Mouse (Mus musculus): ENCODE data around the gene Tpcn1.

The Tpcn1 gene

GRCm38 (mm10) chr5:120610906-120611305, 22.4 kb upstream of the Tpcn1 start:
- in situ Hi-C loops (cut with MboI, MseI), result no loop called here

GRCm38 (mm10) chr5:120609246-120609775, 20.8 kb upstream of the Tpcn1 start:
- in situ Hi-C loops (cut with MboI, MseI), result no loop called here

- in situ Hi-C loops (cut with MboI, MseI), result no loop called here
Observed at GRCm38 (mm10) chr5:120607335-120607734, 18.9 kb upstream of the Tpcn1 start.

GRCm38 (mm10) chr5:120606590-120607200, 18.2 kb upstream of the Tpcn1 start:
- in situ Hi-C loops (cut with MboI, MseI), result no loop called here

- in situ Hi-C loops (cut with MboI, MseI), result no loop called here
Observed at GRCm38 (mm10) chr5:120605688-120606087, 17.2 kb upstream of the Tpcn1 start.

GRCm38 (mm10) chr5:120605241-120605661, 16.8 kb upstream of the Tpcn1 start:
- in situ Hi-C loops (cut with MboI, MseI), result no loop called here

GRCm38 (mm10) chr5:120604839-120605238, 16.4 kb upstream of the Tpcn1 start:
- in situ Hi-C loops (cut with MboI, MseI), result no loop called here

- in situ Hi-C loops (cut with MboI, MseI), result no loop called here
Observed at GRCm38 (mm10) chr5:120603515-120603914, 15.0 kb upstream of the Tpcn1 start.

GRCm38 (mm10) chr5:120602210-120602609, 13.7 kb upstream of the Tpcn1 start:
- in situ Hi-C loops (cut with MboI, MseI), result no loop called here

- in situ Hi-C loops (cut with MboI, MseI), result no loop called here
Observed at GRCm38 (mm10) chr5:120600946-120601668, 12.6 kb upstream of the Tpcn1 start.

GRCm38 (mm10) chr5:120599625-120600024, 11.2 kb upstream of the Tpcn1 start:
- in situ Hi-C loops (cut with MboI, MseI), result loop anchor here (5.0 kb wide), 1 partner anchor 82 kb away; no protein-coding TSS in a partner anchor

- in situ Hi-C loops (cut with MboI, MseI), result no loop called here
Observed at GRCm38 (mm10) chr5:120594485-120594884, 6.0 kb upstream of the Tpcn1 start.

GRCm38 (mm10) chr5:120592141-120592540, 3.7 kb upstream of the Tpcn1 start:
- in situ Hi-C loops (cut with MboI, MseI), result no loop called here

GRCm38 (mm10) chr5:120590356-120591010, 2.0 kb upstream of the Tpcn1 start:
- in situ Hi-C loops (cut with MboI, MseI), result no loop called here

GRCm38 (mm10) chr5:120587940-120588568, 419 bp downstream of the Tpcn1 start:
- in situ Hi-C loops (cut with MboI, MseI), result no loop called here

GRCm38 (mm10) chr5:120587616-120587926, 902 bp downstream of the Tpcn1 start:
- in situ Hi-C loops (cut with MboI, MseI), result no loop called here

GRCm38 (mm10) chr5:120586741-120587615, 1.5 kb downstream of the Tpcn1 start:
- in situ Hi-C loops (cut with MboI, MseI), result no loop called here

GRCm38 (mm10) chr5:120584968-120585367, 3.5 kb downstream of the Tpcn1 start:
- in situ Hi-C loops (cut with MboI, MseI), result no loop called here

- in situ Hi-C loops (cut with MboI, MseI), result no loop called here
Observed at GRCm38 (mm10) chr5:120583511-120583910, 5.0 kb downstream of the Tpcn1 start.

GRCm38 (mm10) chr5:120582002-120582401, 6.5 kb downstream of the Tpcn1 start:
- in situ Hi-C loops (cut with MboI, MseI), result no loop called here

Data from T-helper 1 cell (primary cell).